Mouse (Mus musculus) hindbrain, embryonic 14.5 days (tissue): ENCODE data around the gene Fstl4. TPM values are rescaled to one million over a fixed set of nuclear protein-coding genes. Genes with fewer than 3 reads are reported as not detected.

Experiments used
- ATAC-seq: fragments of 200-750 bp; cut with Nextera tagmentation; 2 replicates; pipeline ENCODE4 v1.8.0; 2017; ENCODE audit warnings: moderate number of reproducible peaks, mild to moderate bottlenecking, moderate TSS enrichment, moderate library complexity; ENCODE audit not compliant: low FRiP score
- DNase-seq: peaks from one replicate; pipeline ENCODE4 v3.0.0-alpha.2; 2015; ENCODE audit warnings: low spot score
- H3K27ac ChIP-seq: fragments of 300-500 bp; sonication (generic); 2 replicates; pipeline ENCODE4 v1.5.1; 2014; ENCODE audit warnings: mild to moderate bottlenecking, moderate library complexity
- H3K27me3 ChIP-seq: fragments of 300-500 bp; sonication (generic); 2 replicates; pipeline ENCODE4 v1.6.1; 2014; ENCODE audit warnings: mild to moderate bottlenecking, low read length, mixed read lengths; ENCODE audit not compliant: control insufficient read depth, insufficient read depth
- H3K36me3 ChIP-seq: fragments of 300-500 bp; sonication (generic); replicated peaks from 2 replicates; pipeline ENCODE4 v1.6.1; 2014; ENCODE audit not compliant: control insufficient read depth, insufficient read depth
- H3K4me1 ChIP-seq: fragments of 300-500 bp; sonication (generic); replicated peaks from 2 replicates; pipeline ENCODE4 v1.6.1; 2014; ENCODE audit warnings: antibody characterized with exemption, low read length, mixed read lengths; ENCODE audit not compliant: control insufficient read depth, insufficient read depth
- H3K4me2 ChIP-seq: fragments of 300-500 bp; sonication (generic); replicated peaks from 2 replicates; pipeline ENCODE4 v1.6.1; 2014; ENCODE audit warnings: mild to moderate bottlenecking, moderate library complexity
- H3K4me3 ChIP-seq: fragments of 300-500 bp; sonication (generic); replicated peaks from 2 replicates; pipeline ENCODE4 v1.5.1; 2014; ENCODE audit warnings: mild to moderate bottlenecking, low read length
- H3K9ac ChIP-seq: fragments of 300-500 bp; sonication (generic); 2 replicates; pipeline ENCODE4 v1.6.1; 2014
- H3K9me3 ChIP-seq: fragments of 300-500 bp; sonication (generic); 2 replicates; pipeline ENCODE4 v1.6.1; 2016; ENCODE audit warnings: low read length; ENCODE audit not compliant: control insufficient read depth
- WGBS: fragments of 180-500 bp; shearing (Covaris S2); extraction: QIAGEN DNeasy Blood & Tissue Kit; methylation state at CpG from one replicate; pipeline ENCODE4 v1.1.7; 2014; 5-methylcytosine and 5-hydroxymethylcytosine counted together
- polyA plus RNA-seq: library from polyadenylated mRNA; unstranded; fragments of >200 nt; fragmentation: Nextera tagmentation; extraction: Ambion mirVana; gene quantifications from 2 replicates; pipeline ENCODE4 v1.2.1, GENCODE M21; 2014

Fstl4 gene
- polyA plus RNA-seq, 1 experiment from 2014 or later = 10.5 TPM

GRCm38 (mm10) chr11:52740466-52740865 lies 24.0 kb upstream of the Fstl4 start:
- Histone ChIP-seq H3K9ac (no peak overlapping the region), H3K9me3 (no peaks in the 10 kb centered on the region), H3K27me3 (no peaks in the 10 kb centered on the region), H3K4me3 (no peak overlapping the region), H3K4me2 (no peak overlapping the region), H3K36me3 (no peaks in the 10 kb centered on the region), H3K27ac (no peak overlapping the region), H3K4me1 (no peaks in the 10 kb centered on the region)
- ATAC-seq = no peak
- no peak for DNase-seq

GRCm38 (mm10) chr11:52743956-52744355 lies 20.5 kb upstream of the Fstl4 start:
- ATAC-seq = no peak
- no peak for DNase-seq
- no peak overlapping the region for H3K4me3 ChIP-seq
- no peak overlapping the region for H3K4me2 ChIP-seq
- no peak overlapping the region for H3K27ac ChIP-seq
- H3K9ac ChIP-seq = no peak overlapping the region
- no peaks in the 10 kb centered on the region for H3K9me3 ChIP-seq
- no peaks in the 10 kb centered on the region for H3K27me3 ChIP-seq
- H3K4me1 ChIP-seq = peaks cover 3% of the 10 kb centered on the region; the same call in 1 of the 2 replicates
- H3K36me3 ChIP-seq = no peaks in the 10 kb centered on the region

- peaks cover 3% of the 10 kb centered on the region; the same call in 1 of the 2 replicates for H3K4me1 ChIP-seq
- DNase-seq = no peak
- H3K4me3 ChIP-seq = no peak overlapping the region
- H3K27me3 ChIP-seq = no peaks in the 10 kb centered on the region
- H3K9ac ChIP-seq = no peak overlapping the region
- 68% methylated on average over 9 of the region's 9 CpGs for whole genome bisulfite sequencing
- H3K27ac ChIP-seq = no peak overlapping the region
- H3K4me2 ChIP-seq = no peak overlapping the region
- no peak for ATAC-seq
- no peaks in the 10 kb centered on the region for H3K36me3 ChIP-seq
- H3K9me3 ChIP-seq = no peaks in the 10 kb centered on the region
Observed at GRCm38 (mm10) chr11:52744593-52745450, 19.6 kb upstream of the Fstl4 start.

- H3K4me2 ChIP-seq = no peak overlapping the region
- H3K4me3 ChIP-seq = no peak overlapping the region
- H3K4me1 ChIP-seq = peaks cover 3% of the 10 kb centered on the region; the same call in 1 of the 2 replicates
- H3K36me3 ChIP-seq = no peaks in the 10 kb centered on the region
- no peaks in the 10 kb centered on the region for H3K27me3 ChIP-seq
- H3K9ac ChIP-seq = no peak overlapping the region
- no peak overlapping the region for H3K27ac ChIP-seq
- H3K9me3 ChIP-seq = no peaks in the 10 kb centered on the region
- ATAC-seq = no peak
- 74% methylated on average over 7 of the region's 7 CpGs for WGBS
- no peak for DNase-seq
Observed at GRCm38 (mm10) chr11:52747206-52747605, 17.2 kb upstream of the Fstl4 start.

GRCm38 (mm10) chr11:52747766-52748456 lies 16.5 kb upstream of the Fstl4 start:
- H3K4me3 ChIP-seq = no peak overlapping the region
- no peaks in the 10 kb centered on the region for H3K36me3 ChIP-seq
- ATAC-seq (no peak), DNase-seq (no peak)
- no peaks in the 10 kb centered on the region for H3K9me3 ChIP-seq
- H3K4me2 ChIP-seq = no peak overlapping the region
- no peak overlapping the region for H3K9ac ChIP-seq
- no peak overlapping the region for H3K27ac ChIP-seq
- peaks cover 3% of the 10 kb centered on the region; the same call in 1 of the 2 replicates for H3K4me1 ChIP-seq
- WGBS = 11% methylated on average over 6 of the region's 6 CpGs
- no peaks in the 10 kb centered on the region for H3K27me3 ChIP-seq

- no peak overlapping the region for H3K4me3 ChIP-seq
- H3K36me3 ChIP-seq = no peaks in the 10 kb centered on the region
- H3K9me3 ChIP-seq = no peaks in the 10 kb centered on the region
- no peak overlapping the region for H3K27ac ChIP-seq
- no peak overlapping the region for H3K4me2 ChIP-seq
- 92% methylated on average over 6 of the region's 6 CpGs for WGBS
- peaks cover 3% of the 10 kb centered on the region; the same call in 1 of the 2 replicates for H3K4me1 ChIP-seq
- no peaks in the 10 kb centered on the region for H3K27me3 ChIP-seq
- DNase-seq (no peak), ATAC-seq (no peak)
- no peak overlapping the region for H3K9ac ChIP-seq
Observed at GRCm38 (mm10) chr11:52749988-52750387, 14.4 kb upstream of the Fstl4 start.

GRCm38 (mm10) chr11:52752524-52752923 lies 11.9 kb upstream of the Fstl4 start:
- no peaks in the 10 kb centered on the region for H3K9me3 ChIP-seq
- H3K36me3 ChIP-seq = no peaks in the 10 kb centered on the region
- no peaks in the 10 kb centered on the region for H3K27me3 ChIP-seq
- H3K27ac ChIP-seq = no peak overlapping the region
- no peak for DNase-seq
- 75% methylated on average over 12 of the region's 12 CpGs for WGBS
- no peak overlapping the region for H3K9ac ChIP-seq
- no peak overlapping the region for H3K4me3 ChIP-seq
- ATAC-seq = no peak
- H3K4me2 ChIP-seq = no peak overlapping the region
- H3K4me1 ChIP-seq = peaks cover 3% of the 10 kb centered on the region; the same call in 1 of the 2 replicates

- H3K9me3 ChIP-seq = no peaks in the 10 kb centered on the region
- H3K4me2 ChIP-seq = no peak overlapping the region
- H3K9ac ChIP-seq = no peak overlapping the region
- H3K4me3 ChIP-seq = no peak overlapping the region
- 22% methylated on average over 4 of the region's 4 CpGs for WGBS
- H3K36me3 ChIP-seq = no peaks in the 10 kb centered on the region
- no peak overlapping the region for H3K27ac ChIP-seq
- DNase-seq (no peak), ATAC-seq (no peak)
- no peaks in the 10 kb centered on the region for H3K27me3 ChIP-seq
- no peaks in the 10 kb centered on the region for H3K4me1 ChIP-seq
Observed at GRCm38 (mm10) chr11:52753261-52753660, 11.2 kb upstream of the Fstl4 start.

GRCm38 (mm10) chr11:52761800-52762199 lies 2.6 kb upstream of the Fstl4 start:
- H3K4me3 ChIP-seq = no peak overlapping the region
- no peak for DNase-seq
- H3K27me3 ChIP-seq = peaks cover 28% of the 10 kb centered on the region
- ATAC-seq = no peak
- no peak overlapping the region for H3K4me2 ChIP-seq
- no peaks in the 10 kb centered on the region for H3K36me3 ChIP-seq
- no peak overlapping the region for H3K27ac ChIP-seq
- WGBS = 78% methylated on average over 1 of the region's 1 CpGs
- H3K4me1 ChIP-seq = peaks cover 12% of the 10 kb centered on the region
- no peak overlapping the region for H3K9ac ChIP-seq
- H3K9me3 ChIP-seq = no peaks in the 10 kb centered on the region
